Mouse (Mus musculus) C2C12 (cell line): Measurements from ENCODE around the gene Cerk.

Experiments
- CTCF ChIP-seq: IDR thresholded peaks from one replicate; pipeline ENCODE4 v1.5.1; 2011; ENCODE audit not compliant: control insufficient read depth, insufficient read depth, insufficient read length
- MAX ChIP-seq: IDR thresholded peaks from one replicate; pipeline ENCODE4 v1.6.1; 2011; ENCODE audit warnings: mild to moderate bottlenecking, control low read depth
- USF1 ChIP-seq: IDR thresholded peaks from one replicate; pipeline ENCODE4 v1.6.1; 2011; ENCODE audit warnings: low read depth, mild to moderate bottlenecking, control low read depth, moderate library complexity

DNA sequence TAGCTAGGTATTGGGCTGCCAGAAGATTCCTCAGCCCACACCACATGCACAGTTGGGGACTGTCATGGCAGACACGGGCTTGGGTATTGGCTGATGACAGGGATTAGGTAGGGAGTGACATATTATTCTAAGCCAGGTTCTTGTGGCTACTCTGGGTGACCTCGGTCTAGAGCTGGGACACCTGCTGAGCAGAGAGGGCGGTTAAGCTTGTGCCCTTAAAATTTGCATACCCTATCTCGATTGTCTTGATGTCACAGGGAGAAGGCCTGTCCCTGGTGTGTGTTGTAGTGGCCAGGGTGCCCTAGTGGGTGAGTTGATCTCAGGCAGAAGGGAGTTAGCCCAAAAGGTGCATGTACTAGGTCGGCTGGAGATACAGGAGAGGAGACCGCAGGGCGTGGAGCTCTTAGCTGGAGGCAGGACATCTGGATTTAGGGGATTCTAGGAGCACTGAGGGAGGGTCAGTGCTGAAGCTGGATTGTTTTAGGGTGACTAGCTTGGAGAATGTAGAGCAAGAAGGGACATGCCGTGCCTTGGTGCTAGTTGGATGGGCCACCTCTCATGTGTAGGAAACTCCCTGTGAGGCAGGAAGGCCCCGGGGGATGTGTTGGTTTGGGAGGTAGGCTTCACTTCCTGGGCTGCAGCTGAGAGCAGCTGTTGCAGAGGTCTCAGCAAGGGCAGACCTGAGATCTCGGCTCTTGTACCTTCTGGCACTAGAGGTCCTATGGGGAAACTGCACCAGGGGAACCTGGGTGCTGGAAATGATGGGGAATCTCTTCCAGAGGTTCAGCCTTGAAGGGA, 91.4 kb downstream of the Cerk start:
- no peak for TF ChIP-seq CTCF
- no peak for TF ChIP-seq MAX
- TF ChIP-seq USF1 = no peak
